Mouse (Mus musculus): ENCODE results near the gene Agtr2.
"Not testable (repeated sequence)": the region's sequence is repeated elsewhere in the genome, so short reads cannot be mapped to it uniquely, and the experiment has no call there.

Gene Agtr2

GRCm38 (mm10) chrX:21484414-21484813 is at the start of gene Agtr2:
Agtr2 (plus strand) TSS chrX:21484544.
- in situ Hi-C loops (cut with MboI, MseI), result no loop called here

GRCm38 (mm10) chrX:21452519-21452918 is 31.8 kb upstream of the Agtr2 start:
- in situ Hi-C loops (cut with MboI, MseI), result no loop called here

DNA sequence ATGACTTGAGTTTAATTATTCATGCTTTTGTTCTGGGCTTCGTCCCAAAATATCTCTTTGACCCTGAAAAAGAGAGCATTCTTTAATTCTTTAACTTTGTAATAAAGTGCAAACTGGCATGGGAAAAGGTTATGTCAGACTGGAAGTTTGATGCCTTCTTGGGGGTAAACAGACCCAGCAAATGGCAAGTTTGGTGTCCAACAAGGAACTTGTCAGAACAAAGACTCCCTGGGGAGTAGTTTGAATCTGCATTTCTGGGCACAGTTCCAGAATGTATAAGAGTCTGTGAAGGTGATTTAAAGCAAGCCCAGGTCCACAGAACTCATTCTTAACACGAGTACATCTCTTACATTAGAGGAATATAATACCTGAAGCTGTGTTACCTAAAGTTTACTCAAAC is 3.8 kb downstream of the Agtr2 start:
- in situ Hi-C loops (cut with MboI, MseI), result no loop called here

- in situ Hi-C loops (cut with MboI, MseI), result no loop called here
Measured at GRCm38 (mm10) chrX:21500242-21500641, 15.9 kb downstream of the Agtr2 start.

- in situ Hi-C loops (cut with MboI, MseI), result not testable (repeated sequence)
Measured at GRCm38 (mm10) chrX:21507333-21507732, 23.0 kb downstream of the Agtr2 start.

GRCm38 (mm10) chrX:21522590-21522989 is 38.2 kb downstream of the Agtr2 start:
- in situ Hi-C loops (cut with MboI, MseI), result no loop called here
